Mouse (Mus musculus) kidney, postnatal 4 days (tissue): ENCODE results near the gene Slc48a1.

Source experiments
- DNase-seq, 2 experiments: peaks; one replicate each; pipeline ENCODE4 v3.0.0; 2021; ENCODE audit warnings: mixed read lengths in 2 of 2

Slc48a1 gene

GRCm38 (mm10) chr15:97828221-97828842, 50.0 kb downstream of the Slc48a1 start:
- DNase-seq, result no peak

GRCm38 (mm10) chr15:97828901-97829338, 50.6 kb downstream of the Slc48a1 start:
- peak; percentile 34 to 51 for DNase-seq

- no peak for DNase-seq
These were observed 51.1 kb downstream of the Slc48a1 start for GRCm38 (mm10) chr15:97829432-97829831.

GRCm38 (mm10) chr15:97830253-97830787, 52.0 kb downstream of the Slc48a1 start:
- peak; percentile 37 to 54 for DNase-seq

GRCm38 (mm10) chr15:97830788-97831241, 52.5 kb downstream of the Slc48a1 start:
- DNase-seq, result peak; percentile 70 to 80

- peak; percentile 78 to 88 for DNase-seq
These were observed 53.1 kb downstream of the Slc48a1 start for GRCm38 (mm10) chr15:97831242-97831986.

- peak; percentile 79 to 86 for DNase-seq
These were observed 53.8 kb downstream of the Slc48a1 start for GRCm38 (mm10) chr15:97831987-97832640.

GRCm38 (mm10) chr15:97832764-97833479, 54.6 kb downstream of the Slc48a1 start:
- DNase-seq, result no peak

GRCm38 (mm10) chr15:97836153-97836893, 58.0 kb downstream of the Slc48a1 start:
- DNase-seq, result no peak

GRCm38 (mm10) chr15:97836894-97837247, 58.6 kb downstream of the Slc48a1 start:
- no peak for DNase-seq

- DNase-seq, result peak; percentile 54 to 67
These were observed 59.3 kb downstream of the Slc48a1 start for GRCm38 (mm10) chr15:97837491-97838061.

GRCm38 (mm10) chr15:97838395-97838794, 60.1 kb downstream of the Slc48a1 start:
- peak; percentile 55 to 71 for DNase-seq

GRCm38 (mm10) chr15:97839012-97839411, 60.7 kb downstream of the Slc48a1 start:
- no peak for DNase-seq

GRCm38 (mm10) chr15:97839473-97839872, 61.2 kb downstream of the Slc48a1 start:
- DNase-seq, result no peak

- peak; percentile 83 to 90 for DNase-seq
These were observed 61.7 kb downstream of the Slc48a1 start for GRCm38 (mm10) chr15:97839991-97840455.

- no peak for DNase-seq
These were observed 62.5 kb downstream of the Slc48a1 start for GRCm38 (mm10) chr15:97840781-97841180.

GRCm38 (mm10) chr15:97841383-97841782, 63.1 kb downstream of the Slc48a1 start:
- no peak for DNase-seq

- no peak for DNase-seq
These were observed 63.7 kb downstream of the Slc48a1 start for GRCm38 (mm10) chr15:97842058-97842457.
